Mouse (Mus musculus) midbrain, embryonic 16.5 days (tissue): ENCODE results near the gene BC030867. TPM values are rescaled to one million over a fixed set of nuclear protein-coding genes. Genes with fewer than 3 reads are reported as not detected.
"Not testable (repeated sequence)": the region's sequence is repeated elsewhere in the genome, so short reads cannot be mapped to it uniquely, and the experiment has no call there.

Source experiments
- ATAC-seq: fragments of 200-750 bp; cut with Nextera tagmentation; 2 replicates; pipeline ENCODE4 v1.8.0; 2017; ENCODE audit warnings: moderate TSS enrichment
- H3K27ac ChIP-seq: fragments of 300-500 bp; sonication (generic); 2 replicates; pipeline ENCODE4 v1.5.1; 2014; ENCODE audit warnings: mild to moderate bottlenecking, low read length, mixed read lengths
- H3K27me3 ChIP-seq: fragments of 300-500 bp; sonication (generic); 2 replicates; pipeline ENCODE4 v1.6.1; 2014; ENCODE audit warnings: low read depth, low read length, mixed read lengths; ENCODE audit not compliant: control insufficient read depth, insufficient read depth
- H3K36me3 ChIP-seq: fragments of 300-500 bp; sonication (generic); 2 replicates; pipeline ENCODE4 v1.6.1; 2014; ENCODE audit warnings: mild to moderate bottlenecking, low read length, moderate library complexity, mixed read lengths; ENCODE audit not compliant: control insufficient read depth, insufficient read depth
- H3K4me1 ChIP-seq: fragments of 300-500 bp; sonication (generic); 2 replicates; pipeline ENCODE4 v1.6.1; 2014; ENCODE audit warnings: mild to moderate bottlenecking, low read length, mixed read lengths; ENCODE audit not compliant: control insufficient read depth, insufficient read depth
- H3K4me2 ChIP-seq: fragments of 300-500 bp; sonication (generic); 2 replicates; pipeline ENCODE4 v1.6.1; 2014; ENCODE audit warnings: mild to moderate bottlenecking, low read length, mixed read lengths
- H3K4me3 ChIP-seq: fragments of 300-500 bp; sonication (generic); 2 replicates; pipeline ENCODE4 v1.5.1; 2014; ENCODE audit warnings: low read depth, mild to moderate bottlenecking, low read length, moderate library complexity, mixed read lengths
- H3K9ac ChIP-seq: fragments of 300-500 bp; sonication (generic); 2 replicates; pipeline ENCODE4 v1.6.1; 2014; ENCODE audit warnings: low read depth, low read length, mixed read lengths
- H3K9me3 ChIP-seq: fragments of 300-500 bp; sonication (generic); replicated peaks from 2 replicates; pipeline ENCODE4 v1.6.1; 2014; ENCODE audit warnings: mild to moderate bottlenecking, low read length, mixed read lengths; ENCODE audit not compliant: control insufficient read depth, poor library complexity, severe bottlenecking
- WGBS: fragments of 180-500 bp; shearing (Covaris S2); extraction: QIAGEN DNeasy Blood & Tissue Kit; methylation state at CpG from one replicate; pipeline ENCODE4 v1.1.7; 2014; 5-methylcytosine and 5-hydroxymethylcytosine counted together
- polyA plus RNA-seq: library from polyadenylated mRNA; unstranded; fragments of >200 nt; fragmentation: Nextera tagmentation; extraction: Ambion mirVana; gene quantifications from 2 replicates; pipeline ENCODE4 v1.2.1, GENCODE M21; 2015

BC030867 gene
- polyA plus RNA-seq, 1 experiment from 2014 or later: 1.6 TPM

DNA sequence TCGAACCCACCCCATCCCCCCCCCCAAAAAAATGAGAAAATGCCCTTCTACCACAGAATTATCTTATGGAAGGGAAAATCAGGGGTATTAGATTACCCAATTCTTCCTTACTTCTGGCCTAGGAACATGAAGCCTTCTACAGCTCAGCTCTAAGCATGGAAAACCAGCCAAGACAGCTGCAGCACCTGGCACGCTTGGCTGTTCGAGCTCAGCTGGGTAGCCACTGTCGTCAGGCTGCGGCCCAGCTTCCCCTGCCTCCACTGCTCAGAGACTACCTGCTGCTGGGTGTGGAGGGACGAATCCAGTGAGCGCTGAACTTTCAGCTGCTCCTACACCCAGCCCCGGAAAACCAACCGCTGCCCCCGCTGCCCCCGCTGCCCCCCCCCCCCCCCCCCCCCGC is 29.1 kb downstream of the BC030867 start:
- Histone ChIP-seq H3K4me3 (no peak overlapping the region), H3K9me3 (no peaks in the 10 kb centered on the region), H3K4me2 (no peak overlapping the region), H3K9ac (no peak overlapping the region), H3K36me3 (no peaks in the 10 kb centered on the region), H3K27ac (no peak overlapping the region), H3K27me3 (no peaks in the 10 kb centered on the region), H3K4me1 (peaks cover 8% of the 10 kb centered on the region; the same call in 1 of the 2 replicates)
- no peak for ATAC-seq
- 40% methylated on average over 10 of the region's 12 CpGs for WGBS

DNA sequence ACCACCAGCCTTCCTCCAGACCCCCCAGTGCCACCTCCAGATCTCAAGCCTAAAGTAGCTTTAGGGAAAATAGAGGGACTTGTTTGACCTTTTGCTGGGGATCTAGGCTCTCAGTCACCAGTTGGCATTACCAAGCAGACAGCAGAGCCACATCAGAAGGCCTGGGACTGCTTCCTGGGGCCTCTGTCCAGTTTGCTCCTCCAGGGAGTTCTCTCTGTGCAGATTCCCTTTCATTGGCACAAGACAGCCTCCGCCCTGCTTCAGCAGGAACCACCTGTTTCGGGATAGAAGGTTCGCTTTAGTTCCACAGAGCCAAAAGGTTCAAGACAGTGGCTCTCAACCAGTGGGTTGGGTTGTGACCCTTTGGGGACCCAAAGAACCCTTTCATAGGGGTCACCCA is 30.9 kb downstream of the BC030867 start:
- Histone ChIP-seq H3K4me2 (no peak overlapping the region), H3K27ac (no peak overlapping the region), H3K9me3 (no peaks in the 10 kb centered on the region), H3K36me3 (no peaks in the 10 kb centered on the region), H3K9ac (no peak overlapping the region), H3K27me3 (no peaks in the 10 kb centered on the region), H3K4me1 (peaks cover 8% of the 10 kb centered on the region; the same call in 1 of the 2 replicates), H3K4me3 (no peak overlapping the region)
- 96% methylated on average over 3 of the region's 3 CpGs for WGBS
- ATAC-seq: no peak

DNA sequence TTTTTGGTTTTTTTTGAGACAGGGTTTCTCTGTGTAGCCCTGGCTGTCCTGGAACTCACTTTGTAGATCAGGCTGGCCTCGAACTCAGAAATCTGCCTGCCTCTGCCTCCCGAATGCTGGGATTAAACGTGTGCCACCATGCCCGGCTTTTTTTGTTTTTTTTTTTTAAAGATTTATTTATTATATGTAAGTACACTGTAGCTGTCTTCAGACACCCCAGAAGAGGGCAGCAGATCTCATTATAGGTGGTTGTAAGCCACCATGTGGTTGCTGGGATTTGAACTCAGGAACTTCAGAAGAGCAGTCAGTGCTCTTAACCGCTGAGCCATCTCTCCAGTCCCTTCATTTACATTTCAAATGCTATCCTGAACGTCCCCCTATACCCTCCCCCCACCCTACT is 31.6 kb downstream of the BC030867 start:
- H3K27ac ChIP-seq, H3K27me3 ChIP-seq, ATAC-seq, H3K36me3 ChIP-seq, H3K4me2 ChIP-seq, H3K9ac ChIP-seq, H3K4me3 ChIP-seq, H3K9me3 ChIP-seq, H3K4me1 ChIP-seq: not testable (repeated sequence)
- 74% methylated on average over 6 of the region's 6 CpGs for WGBS

DNA sequence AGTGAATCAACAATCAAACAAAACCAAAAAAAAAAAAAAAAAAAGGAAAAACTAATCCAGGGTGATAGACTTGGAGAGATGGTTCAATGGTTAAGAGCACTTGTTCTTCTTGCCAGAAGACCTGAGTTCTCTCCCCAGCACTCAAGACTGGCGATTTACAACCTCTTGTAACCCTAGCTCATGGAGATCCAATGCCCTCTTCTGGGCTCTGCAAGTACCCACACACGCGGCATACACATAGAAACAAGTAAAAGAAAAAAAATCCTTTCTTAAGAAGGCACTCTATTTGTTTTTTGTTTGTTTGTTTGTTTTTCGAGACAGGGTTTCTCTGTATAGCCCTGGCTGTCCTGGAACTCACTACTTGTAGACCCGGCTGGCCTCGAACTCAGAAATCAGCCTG is 35.2 kb downstream of the BC030867 start:
- Histone ChIP-seq H3K4me1 (peaks cover 14% of the 10 kb centered on the region), H3K4me3 (peak overlapping the region; percentile 60; the same call in 1 of the 2 replicates), H3K36me3 (peaks cover 3% of the 10 kb centered on the region; the same call in 1 of the 2 replicates), H3K9me3 (no peaks in the 10 kb centered on the region), H3K27ac (peak overlapping the region; percentile 80), H3K27me3 (no peaks in the 10 kb centered on the region), H3K9ac (no peak overlapping the region), H3K4me2 (peak overlapping the region; percentile 51)
- WGBS: 87% methylated on average over 6 of the region's 6 CpGs
- ATAC-seq: no peak

DNA sequence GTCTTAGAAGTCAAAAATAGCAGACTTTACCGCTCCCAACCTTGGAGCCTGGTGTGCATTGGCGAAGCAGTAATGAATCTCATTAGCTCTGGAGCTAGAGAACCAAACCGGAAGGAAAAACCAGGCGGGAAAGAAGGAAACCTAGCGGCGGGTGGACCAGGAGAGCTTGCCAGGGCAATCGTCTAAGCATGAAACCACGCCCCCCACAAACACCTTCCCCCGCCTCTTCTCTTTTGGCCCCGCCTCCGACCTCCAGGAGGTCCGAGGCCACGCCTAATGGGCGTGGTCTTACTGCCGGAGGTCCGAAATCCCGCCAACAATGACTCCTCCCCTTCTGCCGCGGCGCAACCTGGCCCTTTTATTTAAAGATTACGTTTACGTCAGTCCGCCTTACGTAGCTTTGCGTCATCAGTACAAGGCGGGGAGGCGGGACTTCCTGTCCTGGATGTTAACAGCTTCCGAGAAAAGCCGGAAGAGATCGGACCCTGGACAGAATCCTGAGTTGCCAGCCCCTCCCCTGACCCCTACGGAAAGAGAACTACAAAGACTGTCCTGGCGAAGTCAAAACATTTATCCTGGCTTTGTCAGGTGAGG is 35.9 kb downstream of the BC030867 start, which contains the start of gene Tmub2:
Gene Tmub2 (plus strand): TSS at position 431 of the 594 bp plus-strand sequence.
- ATAC-seq: peak; percentile 89
- Histone ChIP-seq H3K4me1 (peaks cover 14% of the 10 kb centered on the region), H3K9ac (peak within 1 kb of the TSS; percentile 86), H3K27me3 (no peaks in the 10 kb centered on the region), H3K4me3 (peak within 1 kb of the TSS; percentile 60), H3K36me3 (peaks cover 3% of the 10 kb centered on the region; the same call in 1 of the 2 replicates), H3K4me2 (peak within 1 kb of the TSS; percentile 86), H3K9me3 (no peaks in the 10 kb centered on the region), H3K27ac (peak within 1 kb of the TSS; percentile 80)
- under 1% methylated on average over 32 of the region's 32 CpGs for WGBS

DNA sequence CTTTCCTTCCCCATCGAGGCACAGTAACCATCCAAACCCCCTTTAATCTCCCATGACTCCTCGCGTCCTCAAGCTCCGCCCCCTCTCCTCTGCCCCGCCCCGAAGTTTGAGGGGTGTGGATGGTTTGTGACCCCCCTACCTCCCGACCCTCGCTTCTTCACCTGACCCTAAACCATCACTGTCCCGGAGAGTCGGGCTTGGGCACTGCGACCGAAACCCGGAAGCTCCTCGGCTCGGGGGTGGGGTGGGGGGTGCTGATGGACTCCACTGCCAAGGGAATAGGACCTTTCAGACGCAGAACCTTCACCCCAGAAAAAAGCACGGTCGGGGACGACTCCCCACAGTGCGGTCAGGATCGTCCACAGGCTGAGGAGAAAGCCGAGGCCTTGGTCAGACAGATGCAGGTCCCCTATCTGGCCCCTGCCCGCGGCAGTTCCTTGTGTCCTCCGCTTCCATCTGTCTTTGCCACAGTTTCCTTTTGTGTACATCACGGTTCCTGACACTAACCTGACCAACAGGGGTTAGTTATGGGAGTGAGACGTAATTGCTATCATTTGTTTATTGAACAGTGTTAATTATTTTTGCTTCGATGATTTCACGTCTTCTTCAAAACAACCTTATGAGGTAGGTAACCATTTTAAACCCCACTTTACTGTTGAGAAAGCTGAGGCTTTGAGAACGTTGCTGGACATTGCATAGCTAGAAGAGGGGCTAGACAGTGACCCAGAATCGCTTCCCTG is 36.6 kb downstream of the BC030867 start:
- WGBS: 4% methylated on average over 31 of the region's 31 CpGs
- Histone ChIP-seq H3K27me3 (no peaks in the 10 kb centered on the region), H3K4me2 (peak overlapping the region; percentile 86), H3K9ac (peak overlapping the region; percentile 86), H3K27ac (peak overlapping the region; percentile 80), H3K36me3 (peaks cover 3% of the 10 kb centered on the region; the same call in 1 of the 2 replicates), H3K4me3 (peak overlapping the region; percentile 60), H3K4me1 (peaks cover 14% of the 10 kb centered on the region), H3K9me3 (no peaks in the 10 kb centered on the region)
- ATAC-seq: peak; percentile 68

DNA sequence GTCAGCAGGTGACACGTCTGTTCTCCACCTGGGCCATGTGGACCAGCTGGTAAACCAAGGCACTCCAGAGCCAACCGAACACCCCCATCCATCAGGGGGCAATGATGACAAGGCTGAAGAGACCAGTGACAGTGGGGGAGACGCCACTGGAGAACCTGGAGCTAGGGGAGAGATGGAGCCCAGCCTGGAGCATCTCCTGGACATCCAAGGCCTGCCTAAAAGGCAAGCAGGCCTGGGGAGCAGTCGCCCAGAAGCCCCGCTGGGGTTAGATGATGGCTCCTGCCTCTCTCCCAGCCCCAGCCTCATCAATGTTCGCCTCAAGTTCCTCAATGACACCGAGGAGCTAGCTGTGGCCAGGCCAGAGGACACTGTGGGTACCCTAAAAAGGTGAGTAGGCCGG is 38.8 kb downstream of the BC030867 start:
- no peaks in the 10 kb centered on the region for H3K9me3 ChIP-seq
- no peak overlapping the region for H3K4me2 ChIP-seq
- peaks cover 20% of the 10 kb centered on the region for H3K36me3 ChIP-seq
- ATAC-seq: no peak
- no peak overlapping the region for H3K27ac ChIP-seq
- H3K27me3 ChIP-seq: no peaks in the 10 kb centered on the region
- peaks cover 14% of the 10 kb centered on the region for H3K4me1 ChIP-seq
- H3K4me3 ChIP-seq: no peak overlapping the region
- 93% methylated on average over 8 of the region's 8 CpGs for WGBS
- no peak overlapping the region; the same call in 1 of the 2 replicates for H3K9ac ChIP-seq

DNA sequence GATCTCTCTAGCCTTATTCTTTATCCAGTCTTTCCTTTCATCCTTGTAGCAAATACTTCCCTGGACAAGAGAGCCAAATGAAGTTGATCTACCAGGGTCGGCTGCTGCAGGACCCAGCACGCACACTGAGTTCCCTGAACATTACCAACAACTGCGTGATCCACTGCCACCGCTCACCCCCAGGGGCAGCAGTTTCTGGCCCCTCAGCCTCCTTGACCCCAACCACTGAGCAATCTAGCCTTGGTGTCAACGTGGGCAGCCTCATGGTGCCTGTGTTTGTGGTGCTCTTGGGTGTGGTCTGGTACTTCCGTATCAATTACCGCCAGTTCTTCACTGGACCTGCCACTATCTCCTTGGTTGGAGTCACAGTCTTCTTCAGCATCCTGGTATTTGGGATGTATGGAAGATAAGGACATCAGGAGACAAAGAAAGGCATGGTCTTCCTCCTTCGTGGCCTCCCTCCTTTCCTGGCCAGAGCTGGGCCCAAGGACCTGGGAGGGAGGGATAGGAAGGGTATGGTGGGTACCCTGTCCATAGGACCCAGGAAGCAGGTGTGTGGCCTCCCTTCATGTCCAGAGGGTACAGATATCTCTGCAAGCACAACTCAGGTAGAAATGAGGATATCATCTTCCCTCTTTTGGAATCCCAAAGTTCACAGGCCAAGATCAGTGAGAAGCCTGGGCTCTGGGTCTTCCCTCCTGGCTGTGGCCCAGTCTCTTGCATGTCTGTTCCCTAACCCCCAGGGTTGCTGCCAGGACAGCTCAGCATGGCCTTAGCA is 39.5 kb downstream of the BC030867 start:
- Histone ChIP-seq H3K27ac (no peak overlapping the region), H3K27me3 (no peaks in the 10 kb centered on the region), H3K4me2 (no peak overlapping the region), H3K9ac (no peak overlapping the region; the same call in 1 of the 2 replicates), H3K4me1 (peaks cover 14% of the 10 kb centered on the region), H3K9me3 (no peaks in the 10 kb centered on the region), H3K36me3 (peaks cover 20% of the 10 kb centered on the region), H3K4me3 (no peak overlapping the region)
- WGBS: 90% methylated on average over 8 of the region's 8 CpGs
- no peak for ATAC-seq
